Mouse (Mus musculus) C3H10T1/2 (cell line): ENCODE results near the gene Aldob. TPM values are rescaled to one million over a fixed set of nuclear protein-coding genes. Genes with fewer than 3 reads are reported as not detected.

Experiments used
- polyA plus RNA-seq, 2 experiments: library from polyadenylated mRNA; unstranded; fragments of >200 nt; fragmentation: generic; extraction: Trizol; gene quantifications; one replicate each; pipeline ENCODE4 v1.2.1; 2012; ENCODE audit warnings: missing spikeins in 2 of 2

The Aldob gene
- under 1 TPM in 1 of 2 experiments, not detected in 1; 0.12 TPM for polyA plus RNA-seq

GRCm38 (mm10) chr4:49549383-49549782 lies at the start of gene Aldob:
Aldob (minus strand) TSS chr4:49549546.

GRCm38 (mm10) chr4:49597183-49598100 lies 48.1 kb upstream of the Aldob start, which contains the start of gene Tmem246:
Tmem246 (minus strand) TSS chr4:49597876.

GRCm38 (mm10) chr4:49520572-49521340 lies 28.6 kb downstream of the Aldob start, which contains the start of the genes Mrpl50 and Zfp189:
Mrpl50 (minus strand) TSS chr4:49521093.
Zfp189 (plus strand) TSS chr4:49521176.

GRCm38 (mm10) chr4:49506386-49506785 lies 43.0 kb downstream of the Aldob start, which contains the start of gene Baat:
Baat (minus strand) TSS chr4:49506557.

Other genes starting within 250 kb of the Aldob start
- gene Acnat2, start 141.4 kb downstream of the Aldob start, polyA plus RNA-seq, result not detected
- not detected for gene Acnat1, start 75.6 kb downstream of the Aldob start, polyA plus RNA-seq
- not detected for gene Baat, start 43.0 kb downstream of the Aldob start, polyA plus RNA-seq
- gene Mrpl50, start 28.5 kb downstream of the Aldob start, polyA plus RNA-seq, result 10 to 100 TPM in 1 of 2 experiments, 1 to 10 TPM in 1; 2.9 to 11.0 TPM
- gene Zfp189, start 28.4 kb downstream of the Aldob start, polyA plus RNA-seq, result 1 to 10 TPM in 1 of 2 experiments, under 1 TPM in 1; 0.08 to 1.3 TPM
- under 1 TPM; 0.04 to 0.17 TPM for gene Tmem246, start 48.3 kb upstream of the Aldob start, polyA plus RNA-seq
- gene Rnf20, start 82.5 kb upstream of the Aldob start, polyA plus RNA-seq, result 10 to 100 TPM in 1 of 2 experiments, 1 to 10 TPM in 1; 1.9 to 15.2 TPM
- not detected for gene Ppp3r2, start 132.5 kb upstream of the Aldob start, polyA plus RNA-seq